Mouse (Mus musculus): ENCODE measurements around the gene Rasal1. TPM values are rescaled to one million over a fixed set of nuclear protein-coding genes. Genes with fewer than 3 reads are reported as not detected.

Rasal1 gene
- total and polyA plus RNA-seq, 3 experiments = 4.6 to 19.2 (median 16.1) TPM

Other genes starting within 250 kb of the Rasal1 start
- not detected for gene Lhx5, start 217.1 kb upstream of the Rasal1 start, total RNA-seq (2021)
- not detected in 2 replicates for gene Lhx5, start 217.1 kb upstream of the Rasal1 start, polyA plus RNA-seq (2012; rRNA removed)
- 10 to 100 TPM; 46.3 to 71.9 TPM for gene Sdsl, start 176.0 kb upstream of the Rasal1 start, total RNA-seq (2021)
- gene Sdsl, start 176.0 kb upstream of the Rasal1 start, polyA plus RNA-seq (2012; rRNA removed) = 114 and 115 TPM in 2 replicates
- under 1 TPM in 1 of 2 experiments, not detected in 1; 0.55 TPM for gene Sds, start 172.3 kb upstream of the Rasal1 start, total RNA-seq (2021)
- 1.2 TPM in 1 of 2 replicates, not detected in the other for gene Sds, start 172.3 kb upstream of the Rasal1 start, polyA plus RNA-seq (2012; rRNA removed)
- 10 to 100 TPM; 85.2 to 91.3 TPM for gene Plbd2, start 145.2 kb upstream of the Rasal1 start, total RNA-seq (2021)
- gene Plbd2, start 145.2 kb upstream of the Rasal1 start, polyA plus RNA-seq (2012; rRNA removed) = 70.2 and 92.9 TPM in 2 replicates
- gene Slc8b1, start 137.6 kb upstream of the Rasal1 start, total RNA-seq (2021) = 10 to 100 TPM; 25.5 to 46.3 TPM
- gene Slc8b1, start 137.6 kb upstream of the Rasal1 start, polyA plus RNA-seq (2012; rRNA removed) = 40.1 and 49.3 TPM in 2 replicates
- 10 to 100 TPM; 38.1 to 51.3 TPM for gene Tpcn1, start 60.1 kb upstream of the Rasal1 start, total RNA-seq (2021)
- 48.9 and 59.8 TPM in 2 replicates for gene Tpcn1, start 60.1 kb upstream of the Rasal1 start, polyA plus RNA-seq (2012; rRNA removed)
- under 1 TPM; 0.29 to 0.55 TPM for gene Iqcd, start 59.8 kb upstream of the Rasal1 start, total RNA-seq (2021)
- gene Iqcd, start 59.8 kb upstream of the Rasal1 start, polyA plus RNA-seq (2012; rRNA removed) = 0.29 and 0.49 TPM in 2 replicates
- 10 to 100 TPM; 11.6 to 22.7 TPM for gene Rita1, start 36.2 kb upstream of the Rasal1 start, total RNA-seq (2021)
- gene Rita1, start 36.2 kb upstream of the Rasal1 start, polyA plus RNA-seq (2012; rRNA removed) = 32.5 and 33.5 TPM in 2 replicates
- 10 to 100 TPM; 46.8 to 49.5 TPM for gene Ddx54, start 36.1 kb upstream of the Rasal1 start, total RNA-seq (2021)
- 42.7 and 49.6 TPM in 2 replicates for gene Ddx54, start 36.1 kb upstream of the Rasal1 start, polyA plus RNA-seq (2012; rRNA removed)
- 1 to 10 TPM in 1 of 2 experiments, not detected in 1; 1.6 TPM for gene Cfap73, start 14.6 kb upstream of the Rasal1 start, total RNA-seq (2021)
- gene Cfap73, start 14.6 kb upstream of the Rasal1 start, polyA plus RNA-seq (2012; rRNA removed) = not detected in 2 replicates
- gene Dtx1, start 63.1 kb downstream of the Rasal1 start, total RNA-seq (2021) = 10 to 100 TPM; 12.8 to 13.4 TPM
- gene Dtx1, start 63.1 kb downstream of the Rasal1 start, polyA plus RNA-seq (2012; rRNA removed) = 28.5 and 28.6 TPM in 2 replicates
- gene Oas2, start 101.0 kb downstream of the Rasal1 start, total RNA-seq (2021) = under 1 TPM; 0.55 to 0.92 TPM
- gene Oas2, start 101.0 kb downstream of the Rasal1 start, polyA plus RNA-seq (2012; rRNA removed) = 3.5 and 3.7 TPM in 2 replicates
- gene Oas3, start 128.8 kb downstream of the Rasal1 start, total RNA-seq (2021) = under 1 TPM; 0.31 to 0.72 TPM
- gene Oas3, start 128.8 kb downstream of the Rasal1 start, polyA plus RNA-seq (2012; rRNA removed) = 1.5 and 1.6 TPM in 2 replicates
- gene Oas1e, start 146.7 kb downstream of the Rasal1 start, total RNA-seq (2021) = not detected
- gene Oas1e, start 146.7 kb downstream of the Rasal1 start, polyA plus RNA-seq (2012; rRNA removed) = not detected in 2 replicates
- gene Oas1c, start 163.7 kb downstream of the Rasal1 start, total RNA-seq (2021) = under 1 TPM; 0.49 to 0.97 TPM
- gene Oas1c, start 163.7 kb downstream of the Rasal1 start, polyA plus RNA-seq (2012; rRNA removed) = 1.0 and 2.8 TPM in 2 replicates
- not detected for gene Oas1f, start 198.6 kb downstream of the Rasal1 start, total RNA-seq (2021)
- gene Oas1f, start 198.6 kb downstream of the Rasal1 start, polyA plus RNA-seq (2012; rRNA removed) = not detected in 2 replicates
- not detected for gene Oas1h, start 212.6 kb downstream of the Rasal1 start, total RNA-seq (2021)
- gene Oas1h, start 212.6 kb downstream of the Rasal1 start, polyA plus RNA-seq (2012; rRNA removed) = not detected in 2 replicates
- gene Oas1g, start 238.8 kb downstream of the Rasal1 start, total RNA-seq (2021) = 1 to 10 TPM in 1 of 2 experiments, under 1 TPM in 1; 0.66 to 1.1 TPM
- 2.5 and 2.7 TPM in 2 replicates for gene Oas1g, start 238.8 kb downstream of the Rasal1 start, polyA plus RNA-seq (2012; rRNA removed)

Measured in adrenal gland, adult 2 months (tissue).